Mouse (Mus musculus) embryo, embryonic 10.5 days (tissue): Measurements from ENCODE around the gene Smarcc1.
"Not testable (repeated sequence)": the region's sequence is repeated elsewhere in the genome, so short reads cannot be mapped to it uniquely, and the experiment has no call there.

Experiments used
- DNase-seq: peaks from one replicate; pipeline ENCODE4 v3.0.0-alpha.2; 2015; ENCODE audit warnings: low spot score

The Smarcc1 gene

DNA sequence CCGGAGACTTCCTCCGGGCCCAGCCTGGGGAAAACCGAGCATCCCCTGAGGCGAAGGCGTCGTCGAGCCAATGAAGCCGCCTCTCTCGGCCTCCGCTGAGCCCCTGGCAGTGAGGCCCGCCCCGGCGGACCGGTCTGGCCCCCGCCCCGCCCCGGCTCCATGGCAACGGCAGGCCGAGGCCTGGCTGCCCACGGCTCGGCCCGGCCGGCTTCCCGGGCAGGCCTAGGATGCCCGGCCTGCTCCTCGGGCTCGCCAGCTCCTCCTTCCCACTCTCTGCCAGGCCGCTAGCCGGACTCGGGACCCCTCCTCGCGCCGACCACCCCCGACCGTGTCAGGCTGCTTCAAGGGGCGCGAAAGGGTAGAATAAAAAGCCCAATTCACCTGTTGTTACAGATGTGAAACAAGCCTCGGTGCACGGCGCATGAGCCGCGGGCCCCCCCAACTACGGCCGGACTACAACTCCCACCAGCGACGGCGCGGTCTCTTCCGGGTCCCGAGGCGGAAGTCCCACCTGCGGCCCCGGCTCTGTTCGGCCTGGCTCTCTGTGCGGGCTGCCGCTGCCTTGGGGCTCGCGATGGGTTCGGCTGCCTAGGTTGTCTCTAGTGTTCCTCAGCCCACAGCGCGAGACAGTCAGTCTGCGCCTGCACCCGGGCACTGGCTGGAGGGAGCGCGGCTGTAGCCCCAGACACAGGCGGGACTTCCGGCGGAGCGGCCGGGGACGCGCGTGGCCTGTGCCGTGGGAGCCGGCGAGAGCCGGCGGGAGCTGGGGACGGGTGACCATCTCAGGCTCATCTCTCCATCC, at the start of gene Smarcc1:
Gene Smarcc1, plus strand, starts transcription at position 732 of the 802 bp plus-strand sequence.
- peak; percentile 93 for DNase-seq

DNA sequence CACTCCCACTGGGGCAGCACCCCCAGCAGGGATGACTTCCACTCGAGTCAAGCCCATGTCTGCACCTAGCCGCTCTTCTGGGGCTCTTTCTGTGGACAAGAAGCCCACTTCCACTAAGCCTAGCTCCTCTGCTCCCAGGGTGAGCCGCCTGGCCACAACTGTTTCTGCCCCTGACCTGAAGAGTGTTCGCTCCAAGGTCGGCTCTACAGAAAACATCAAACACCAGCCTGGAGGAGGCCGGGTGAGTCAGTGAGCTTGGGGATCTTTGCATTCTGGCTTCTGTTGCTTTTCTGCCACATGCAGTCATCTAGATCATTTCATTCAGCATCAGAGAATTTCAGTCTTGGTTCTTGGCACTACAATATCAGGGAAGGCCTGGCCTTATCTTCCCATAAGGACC, 48.8 kb upstream of the Smarcc1 start:
- no peak for DNase-seq

DNA sequence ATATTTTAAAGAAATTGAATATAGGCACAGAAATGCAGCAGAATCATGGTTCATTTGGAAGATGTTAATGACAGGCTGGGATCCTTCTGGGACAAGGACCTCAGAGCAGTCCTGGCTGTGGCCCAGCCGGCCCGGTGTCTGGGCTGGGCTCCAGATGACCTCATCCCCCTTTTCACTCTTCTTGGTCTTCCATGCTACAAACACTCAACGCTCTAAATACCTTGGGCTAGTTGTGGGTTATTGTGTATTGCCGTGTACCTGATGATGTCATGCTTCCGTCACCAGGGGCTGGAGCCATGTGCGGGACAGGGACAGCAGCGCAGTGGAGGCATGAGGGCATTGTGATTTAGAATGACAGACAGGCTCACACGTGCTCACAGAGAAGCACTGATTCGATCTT, 47.1 kb upstream of the Smarcc1 start:
- DNase-seq, result no peak

DNA sequence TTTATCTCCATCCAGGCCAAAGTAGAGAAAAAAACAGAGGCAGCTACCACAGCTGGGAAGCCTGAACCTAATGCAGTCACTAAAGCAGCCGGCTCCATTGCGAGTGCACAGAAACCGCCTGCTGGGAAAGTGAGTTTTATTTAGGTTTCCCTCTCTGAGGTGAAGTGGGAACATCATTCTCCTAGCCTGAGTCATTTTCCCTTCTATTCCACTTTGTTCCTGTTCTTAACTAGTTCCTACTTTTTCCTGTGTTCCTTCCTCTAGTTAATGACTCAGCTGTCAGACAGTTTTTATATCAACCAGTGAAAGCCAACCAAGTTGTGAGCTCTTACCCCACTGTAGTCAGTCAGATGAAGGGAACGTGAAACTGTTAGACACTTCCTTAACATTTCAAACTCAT, 46.5 kb upstream of the Smarcc1 start:
- DNase-seq, result no peak

DNA sequence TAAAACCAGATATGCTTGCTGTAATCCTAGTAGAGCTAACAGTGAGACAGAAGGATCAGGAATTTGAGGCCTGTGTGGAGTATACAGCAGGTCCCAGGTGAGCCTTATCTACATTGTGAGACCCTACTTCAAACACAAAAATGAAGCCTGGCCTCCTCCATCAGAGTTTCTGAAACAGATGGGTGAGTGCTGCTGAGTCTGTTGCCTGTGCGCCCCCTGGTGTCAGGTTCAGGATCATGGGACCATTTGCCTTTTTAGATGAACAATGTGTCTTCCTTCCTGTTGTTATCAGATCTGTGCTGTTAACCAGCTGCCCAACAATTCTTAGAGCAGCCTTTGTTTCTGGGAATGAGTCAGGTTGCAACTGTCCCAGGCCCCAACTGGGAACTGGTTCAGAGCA, 45.7 kb upstream of the Smarcc1 start:
- DNase-seq, result peak; percentile 87

DNA sequence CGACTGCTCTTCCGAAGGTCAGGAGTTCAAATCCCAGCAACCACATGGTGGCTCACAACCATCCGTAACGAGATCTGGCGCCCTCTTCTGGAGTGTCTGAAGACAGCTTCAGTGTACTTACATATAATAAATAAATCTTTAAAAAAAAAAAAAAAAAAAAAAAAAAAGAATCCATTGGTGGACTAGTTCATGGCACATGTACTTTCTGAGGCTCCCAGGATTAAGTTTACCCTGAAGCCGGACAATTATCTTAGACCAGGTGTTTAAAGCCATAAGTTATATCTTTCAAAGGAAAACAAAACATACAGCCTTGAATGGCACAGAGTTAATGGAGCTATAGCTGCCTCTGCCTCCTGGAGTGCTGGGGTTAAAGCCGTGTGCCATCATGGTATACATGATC, 41.0 kb upstream of the Smarcc1 start:
- not testable (repeated sequence) for DNase-seq

DNA sequence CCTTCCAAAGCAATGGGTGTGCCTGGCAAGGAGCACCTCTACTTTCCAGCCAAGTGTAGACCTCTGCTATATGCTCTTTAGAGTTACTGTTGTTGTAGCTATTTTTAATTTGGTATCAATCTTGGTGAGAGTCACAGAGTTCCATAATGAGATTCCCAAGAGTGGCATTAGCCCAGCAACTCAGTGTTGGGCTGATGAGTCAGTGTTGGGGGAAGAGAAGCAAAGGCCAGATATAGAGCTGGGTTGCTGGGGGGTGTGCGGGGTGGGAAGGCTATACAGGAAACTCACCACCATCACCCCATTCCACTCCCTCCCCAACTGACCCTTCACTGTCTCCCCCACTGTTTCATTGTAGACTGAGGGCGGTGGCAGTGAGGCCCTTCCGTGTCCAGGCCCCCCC, 36.4 kb upstream of the Smarcc1 start:
- no peak for DNase-seq

DNA sequence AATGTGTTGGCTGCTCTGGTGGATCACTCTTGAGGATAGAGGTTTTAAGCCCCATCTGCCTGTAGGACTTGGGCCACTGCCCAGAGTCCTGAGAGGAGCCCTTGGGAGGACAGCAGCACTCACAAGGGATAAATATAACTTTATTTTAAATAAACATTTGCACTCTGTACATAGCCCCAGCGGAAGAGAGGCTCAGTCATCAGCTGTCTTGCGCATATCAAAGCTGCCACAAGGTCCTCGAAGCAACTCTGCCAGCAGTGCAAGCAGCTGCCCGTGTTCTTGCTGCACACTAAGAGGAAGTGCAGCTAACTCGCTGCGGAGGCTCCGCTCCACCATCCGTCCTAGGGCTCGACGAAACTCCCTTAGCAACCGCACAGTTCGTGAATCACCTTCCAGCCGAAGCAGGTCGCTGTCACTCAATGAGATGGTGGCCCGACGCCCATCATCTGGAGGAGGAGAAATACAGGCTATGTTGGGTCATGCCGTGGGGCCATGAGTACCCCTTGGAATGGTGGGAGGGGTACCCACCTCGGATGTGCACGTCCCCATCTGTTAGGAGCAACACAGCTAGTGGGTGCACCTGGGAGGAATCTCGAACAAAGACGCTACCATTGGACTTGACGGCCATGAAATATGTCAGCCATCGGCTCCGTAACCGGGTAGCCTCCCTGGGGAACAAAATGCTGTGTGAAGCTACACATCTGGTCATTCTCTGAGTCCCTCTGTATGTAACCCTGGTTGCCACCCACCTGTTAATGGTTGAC, 33.1 kb upstream of the Smarcc1 start:
- no peak for DNase-seq

DNA sequence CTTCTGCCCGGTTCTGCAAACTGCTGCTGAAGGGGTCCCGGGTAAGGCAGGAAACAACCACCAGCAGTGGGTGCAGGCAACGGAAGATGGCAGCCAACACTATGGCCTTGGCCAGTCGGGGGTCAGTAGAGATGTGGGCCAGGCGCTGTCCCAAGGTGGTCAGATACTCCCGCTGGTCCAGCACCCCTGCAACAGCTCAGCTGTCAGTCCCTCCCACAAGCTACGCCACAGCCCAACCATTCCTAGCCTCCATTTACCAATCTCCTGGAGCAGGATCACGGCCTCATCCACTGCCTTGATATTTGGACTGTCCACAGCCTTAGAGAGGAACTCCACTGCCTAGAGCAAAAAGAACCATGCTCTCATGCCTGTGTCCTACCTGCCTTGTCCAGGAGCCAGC, 31.8 kb upstream of the Smarcc1 start:
- DNase-seq, result no peak

DNA sequence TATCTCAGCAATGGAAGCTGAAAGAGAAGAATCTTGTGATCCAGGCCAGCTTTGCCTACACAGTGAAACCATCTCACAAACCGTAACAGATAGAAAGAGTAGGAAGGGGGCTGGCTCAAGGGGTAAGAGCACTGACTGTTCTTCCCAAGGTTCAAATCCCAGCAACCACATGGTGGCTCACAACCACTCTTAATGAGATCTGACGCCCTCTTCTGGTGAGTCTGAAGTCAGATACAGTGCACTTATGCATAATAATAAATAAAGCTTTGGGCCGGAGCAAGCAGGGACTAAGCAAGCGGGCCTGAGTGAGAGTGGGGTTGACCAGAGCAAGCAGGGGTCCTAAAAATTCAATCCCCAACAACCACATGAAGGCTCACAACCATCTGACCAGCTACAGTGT, 24.2 kb upstream of the Smarcc1 start:
- no peak for DNase-seq

DNA sequence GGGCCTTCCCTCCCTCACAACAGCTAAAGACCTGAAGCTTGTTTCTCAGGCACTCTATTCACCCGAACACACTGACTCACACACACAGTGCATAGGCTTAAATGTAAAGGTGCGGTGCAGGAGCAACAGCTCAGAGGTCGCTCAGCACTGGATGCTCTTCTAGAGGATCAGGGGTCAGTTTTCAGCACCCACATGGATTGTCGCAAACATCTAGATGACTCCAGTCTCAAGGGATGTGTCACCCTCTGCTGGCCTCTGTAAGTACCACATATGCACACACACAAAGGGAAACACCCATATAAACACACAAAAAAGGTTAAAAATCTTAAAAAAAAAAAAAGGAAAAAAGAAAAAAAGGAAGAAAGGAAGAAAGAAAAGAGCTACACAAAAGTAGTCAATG, 22.7 kb upstream of the Smarcc1 start:
- no peak for DNase-seq

DNA sequence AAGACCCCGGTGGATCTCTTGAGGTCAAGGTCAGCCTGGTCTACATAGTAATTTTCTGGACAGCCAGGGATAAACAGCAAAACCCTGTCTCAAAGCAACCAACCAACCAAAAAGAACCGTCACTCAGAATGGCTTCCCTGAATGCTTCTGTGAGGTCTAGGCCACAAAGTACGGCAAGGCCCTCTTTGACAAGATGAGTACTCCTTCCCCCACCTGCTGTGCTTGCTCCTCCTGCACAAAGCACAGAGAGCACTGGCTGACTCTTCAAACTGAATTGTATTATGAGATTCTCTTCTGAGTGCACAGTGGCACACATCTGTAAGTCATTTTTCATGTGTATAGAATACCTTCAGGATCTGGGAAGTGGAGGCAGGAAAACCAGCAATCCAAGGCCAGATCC, 19.7 kb upstream of the Smarcc1 start:
- no peak for DNase-seq

DNA sequence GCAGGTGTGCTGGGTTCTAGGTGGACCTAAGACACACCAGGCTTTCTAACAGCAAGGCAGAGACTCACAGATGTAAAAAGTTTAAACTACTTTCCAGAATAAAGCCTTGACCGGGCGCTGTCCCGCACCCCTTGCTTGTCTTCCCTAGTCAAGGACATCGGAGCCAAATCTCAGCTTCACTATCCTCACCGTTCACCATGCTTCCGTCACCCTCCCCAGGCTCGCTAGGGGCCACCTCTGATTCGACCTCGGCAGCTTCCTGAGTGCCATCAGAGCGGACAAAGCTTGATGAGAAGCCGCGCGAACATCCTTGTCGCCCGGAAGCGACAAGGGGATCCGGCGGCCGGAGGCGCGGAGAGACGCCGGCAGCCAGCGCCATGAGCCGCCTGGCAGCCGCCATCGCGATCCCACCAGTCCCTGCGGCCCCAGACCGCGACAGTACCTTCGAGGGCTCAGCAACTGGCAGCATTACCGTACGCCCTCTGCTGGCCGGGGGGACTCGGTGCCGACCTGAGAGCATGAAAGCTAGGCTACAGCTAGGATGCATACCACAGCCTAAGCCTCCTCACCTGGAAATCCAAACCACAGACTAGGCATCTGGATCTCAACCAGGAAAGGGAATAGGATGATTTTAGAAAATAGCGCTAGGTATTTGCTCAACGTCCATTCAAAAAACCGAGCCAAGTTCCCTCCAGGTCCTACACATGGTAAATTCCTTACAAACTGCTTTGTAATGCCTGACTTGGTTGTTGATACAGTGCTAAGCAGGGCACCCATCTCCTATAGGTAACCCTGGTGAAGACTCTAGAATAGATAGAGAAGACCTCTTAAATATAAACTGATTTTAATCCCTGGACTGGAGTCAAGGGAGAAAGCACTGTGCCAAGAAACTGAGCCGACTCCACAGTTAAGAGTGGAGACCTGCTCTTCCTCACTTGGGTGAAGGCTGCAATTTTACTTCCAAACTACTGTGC, 16.6 kb upstream of the Smarcc1 start:
- peak; percentile 96 for DNase-seq

DNA sequence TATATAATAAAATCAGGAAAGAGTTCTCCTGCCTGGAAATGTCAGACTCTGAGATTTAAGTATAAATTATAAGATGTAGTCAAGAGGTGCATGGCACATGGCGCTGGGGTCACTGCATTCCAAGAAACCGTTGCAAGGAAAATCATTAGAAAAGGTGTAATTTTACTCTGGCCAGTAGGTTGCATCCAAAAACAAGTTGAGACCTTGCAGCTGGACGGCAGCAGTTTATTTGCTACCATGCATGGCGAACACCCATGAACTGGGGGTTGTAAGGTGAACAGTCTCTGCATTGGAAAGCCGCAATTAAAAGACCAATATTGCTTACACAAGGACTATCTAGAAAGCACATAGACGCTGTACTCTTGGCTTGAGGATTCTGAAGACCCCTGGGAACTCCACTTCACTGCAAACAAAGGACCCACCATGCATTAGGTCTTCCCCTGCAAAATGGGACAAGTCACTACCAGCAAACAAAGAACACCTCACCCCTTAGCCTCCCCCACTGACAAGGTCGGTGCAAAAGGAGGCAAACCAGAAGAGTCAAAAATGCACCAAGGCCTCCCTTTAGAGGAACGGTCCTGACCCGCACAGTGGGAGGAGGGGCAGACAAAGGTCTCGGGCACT, 1.0 kb upstream of the Smarcc1 start:
- no peak for DNase-seq

DNA sequence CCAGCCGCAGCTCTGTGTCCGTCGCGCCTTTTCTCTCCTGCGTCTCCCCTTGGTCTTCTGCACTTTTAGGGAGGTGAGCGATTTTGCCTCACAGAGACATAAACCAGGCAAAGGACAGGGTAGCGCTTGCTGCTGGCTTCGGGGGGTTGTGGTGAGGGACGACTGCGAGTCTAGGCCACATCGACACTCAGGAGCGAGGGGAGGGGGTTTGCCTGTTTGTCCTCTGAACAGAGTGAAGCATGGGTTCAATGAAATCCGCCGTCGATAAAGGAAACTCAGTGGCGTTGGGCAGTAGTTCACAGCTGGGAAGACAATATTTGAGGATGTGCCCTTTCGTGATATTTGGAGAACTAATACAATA, 251 bp downstream of the Smarcc1 start, which contains the start of gene Dhx30:
Gene Dhx30, minus strand, starts transcription at position 52 of the 361 bp plus-strand sequence.
- DNase-seq, result no peak

DNA sequence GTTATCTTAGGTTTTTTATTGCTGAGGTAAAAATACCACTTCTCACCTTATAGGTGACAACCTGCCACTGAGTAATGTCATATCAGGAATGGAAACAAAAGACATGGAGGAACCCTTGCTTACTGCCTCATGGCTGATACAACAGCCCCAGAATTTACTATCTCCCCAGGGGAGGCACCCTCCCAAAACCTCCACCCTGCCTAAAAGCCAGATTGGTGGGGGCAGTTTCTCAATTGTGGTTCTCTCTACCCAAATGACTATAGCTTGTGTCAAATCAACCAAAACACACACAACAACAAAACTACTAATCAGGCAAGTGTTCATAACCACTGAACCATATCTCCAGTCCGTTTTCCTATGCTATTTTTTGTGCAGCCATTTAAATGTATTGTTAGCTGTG, 741 bp downstream of the Smarcc1 start:
- no peak for DNase-seq

DNA sequence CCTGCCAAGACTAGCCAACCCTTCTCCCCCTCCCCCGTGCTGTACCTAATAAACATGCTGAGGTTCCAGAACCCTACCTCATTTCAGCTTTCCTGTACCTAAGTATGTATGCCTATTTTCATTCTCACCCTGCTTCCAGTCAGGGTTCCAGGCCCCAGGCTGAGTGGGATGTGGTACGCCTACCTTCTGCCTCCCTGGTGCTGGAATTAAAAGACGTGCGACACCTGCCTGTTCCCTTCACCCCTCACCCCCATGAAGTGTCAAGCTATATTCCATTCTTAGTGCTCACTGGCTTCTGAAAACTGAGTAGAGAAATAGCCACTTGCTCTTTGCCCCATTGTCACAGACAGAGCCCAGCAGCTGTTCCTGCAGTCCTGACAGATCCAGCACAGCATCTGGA, 3.9 kb downstream of the Smarcc1 start:
- no peak for DNase-seq

DNA sequence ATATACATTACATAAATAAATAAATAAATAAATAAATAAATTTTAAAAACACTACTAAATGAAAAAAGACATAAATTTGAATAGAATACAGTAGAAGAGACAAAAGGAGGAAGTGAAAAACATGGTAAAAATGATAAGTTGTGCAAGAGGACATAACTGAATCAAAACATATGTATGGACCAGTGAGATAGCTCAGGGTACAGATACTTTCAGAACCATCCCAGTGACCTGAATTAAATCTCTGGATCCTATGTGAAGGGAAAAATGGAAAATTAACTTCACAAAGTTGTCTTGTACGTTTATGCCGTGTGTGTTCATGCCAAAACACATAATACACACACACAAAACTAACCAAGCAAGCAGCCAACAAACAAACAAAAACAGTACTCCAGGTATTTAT, 5.8 kb downstream of the Smarcc1 start:
- DNase-seq, result no peak

DNA sequence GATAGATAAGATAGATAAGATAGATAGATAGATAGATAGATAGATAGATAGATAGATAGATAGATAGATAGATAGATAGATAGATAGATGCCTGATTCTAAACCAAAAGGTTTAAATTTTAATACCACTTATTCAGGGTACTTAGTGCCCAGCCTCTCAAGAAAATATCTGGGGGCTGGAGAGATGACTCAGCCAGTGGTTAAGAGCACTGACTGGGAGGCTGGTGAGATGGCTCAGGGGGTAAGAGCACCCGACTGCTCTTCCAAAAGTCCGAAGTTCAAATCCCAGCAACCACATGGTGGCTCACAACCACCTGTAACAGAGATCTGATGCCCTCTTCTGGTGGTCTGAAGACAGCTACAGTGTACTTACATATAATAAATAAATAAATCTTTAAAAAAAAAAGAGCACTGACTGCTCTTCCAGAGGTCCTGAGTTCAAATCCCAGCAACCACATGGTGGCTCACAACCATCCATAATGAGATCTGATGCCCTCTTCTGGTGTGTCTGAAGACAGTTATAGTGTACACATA, 6.6 kb downstream of the Smarcc1 start:
- not testable (repeated sequence) for DNase-seq

DNA sequence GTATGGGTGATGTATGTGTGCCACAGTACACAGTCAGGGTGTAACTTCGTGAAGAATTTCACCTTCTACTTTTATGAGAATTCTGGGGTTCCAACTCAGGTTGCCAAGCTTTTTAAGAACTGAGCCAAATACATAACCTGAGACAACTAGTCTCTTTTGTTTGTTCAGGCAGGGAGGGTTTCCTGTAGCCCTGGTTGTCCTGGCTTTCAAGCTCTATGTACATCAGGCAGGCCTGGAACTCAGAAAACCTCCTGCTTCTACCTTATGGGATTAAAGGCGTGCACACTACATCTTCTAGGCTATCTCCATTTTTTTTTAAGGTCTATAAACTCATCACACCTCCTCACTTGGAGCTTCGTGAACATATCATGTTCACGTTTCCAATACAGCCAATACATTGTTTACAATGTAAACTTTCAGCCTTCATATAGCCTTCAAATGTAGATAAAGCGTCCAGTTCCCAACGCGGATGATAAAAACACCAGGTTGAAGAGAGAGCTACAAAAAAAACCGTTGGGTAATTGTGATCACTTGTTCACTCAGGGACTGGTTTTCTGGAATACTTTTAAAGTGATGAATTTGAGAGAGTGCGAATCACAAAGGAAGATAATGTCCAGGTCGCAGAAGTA, 13.5 kb downstream of the Smarcc1 start:
- DNase-seq, result peak; percentile 36
